Mouse (Mus musculus): Measurements from ENCODE around the gene Olfr455. TPM values are rescaled to one million over a fixed set of nuclear protein-coding genes. Genes with fewer than 3 reads are reported as not detected.
A peak's percentile ranks its signal among the peaks of the same experiment; 100 is the strongest.

Olfr455 gene
- polyA plus RNA-seq, 2 experiments, result not detected

- no peaks in the 10 kb centered on the region for H3K4me1 ChIP-seq (ENCODE audit: control insufficient read depth, insufficient read depth, low read length)
- no peak overlapping the region for H3K9ac ChIP-seq (ENCODE audit: low read depth, low read length, severe bottlenecking)
- H3K27ac ChIP-seq (replicated peaks; ENCODE audit: low read depth, low read length), result no peak overlapping the region
- H3K36me3 ChIP-seq (ENCODE audit: control insufficient read depth, insufficient read depth, low read length), result no peaks in the 10 kb centered on the region
- H3K9me3 ChIP-seq (ENCODE audit: control insufficient read depth, low read length), result no peaks in the 10 kb centered on the region
- no peak for ATAC-seq (ENCODE audit: low FRiP score, low read depth)
- 31% methylated on average over 1 of the region's 1 CpGs for WGBS
- H3K27me3 ChIP-seq (ENCODE audit: control insufficient read depth, insufficient read depth, low read length), result no peaks in the 10 kb centered on the region
- no peak for TF ChIP-seq POLR2A (IDR thresholded peaks at IDR 0.05; ENCODE audit: borderline replicate concordance, extremely low read depth, insufficient read depth, insufficient read length)
- H3K4me3 ChIP-seq (replicated peaks; ENCODE audit: low read length), result no peak overlapping the region
- no peak for DNase-seq (ENCODE audit: low spot score)
- no peak overlapping the region for H3K4me2 ChIP-seq (replicated peaks; ENCODE audit: low read depth, low read length, severe bottlenecking)
Observed at GRCm38 (mm10) chr6:42540681-42541080, 6.7 kb downstream of the Olfr455 start.

GRCm38 (mm10) chr6:42539711-42540110, 7.7 kb downstream of the Olfr455 start:
- no peaks in the 10 kb centered on the region for H3K36me3 ChIP-seq (ENCODE audit: control insufficient read depth, insufficient read depth, low read length)
- no peaks in the 10 kb centered on the region for H3K27me3 ChIP-seq (ENCODE audit: control insufficient read depth, insufficient read depth, low read length)
- no peaks in the 10 kb centered on the region for H3K4me1 ChIP-seq (ENCODE audit: control insufficient read depth, insufficient read depth, low read length)
- no peak for DNase-seq (ENCODE audit: low spot score)
- WGBS, result 87% methylated on average over 1 of the region's 1 CpGs
- no peak overlapping the region for H3K4me2 ChIP-seq (replicated peaks; ENCODE audit: low read depth, low read length, severe bottlenecking)
- no peak overlapping the region for H3K9ac ChIP-seq (ENCODE audit: low read depth, low read length, severe bottlenecking)
- no peak overlapping the region for H3K4me3 ChIP-seq (replicated peaks; ENCODE audit: low read length)
- no peak overlapping the region for H3K27ac ChIP-seq (replicated peaks; ENCODE audit: low read depth, low read length)
- no peak for ATAC-seq (ENCODE audit: low FRiP score, low read depth)
- TF ChIP-seq POLR2A (IDR thresholded peaks at IDR 0.05; ENCODE audit: borderline replicate concordance, extremely low read depth, insufficient read depth, insufficient read length), result no peak
- H3K9me3 ChIP-seq (ENCODE audit: control insufficient read depth, low read length), result no peaks in the 10 kb centered on the region

GRCm38 (mm10) chr6:42513461-42513860, 33.9 kb downstream of the Olfr455 start:
- Histone ChIP-seq H3K27ac (replicated peaks; ENCODE audit: low read depth, low read length) (no peak overlapping the region), H3K9ac (ENCODE audit: low read depth, low read length, severe bottlenecking) (no peak overlapping the region), H3K27me3 (ENCODE audit: control insufficient read depth, insufficient read depth, low read length) (no peaks in the 10 kb centered on the region), H3K4me2 (replicated peaks; ENCODE audit: low read depth, low read length, severe bottlenecking) (no peak overlapping the region), H3K36me3 (ENCODE audit: control insufficient read depth, insufficient read depth, low read length) (no peaks in the 10 kb centered on the region), H3K9me3 (ENCODE audit: control insufficient read depth, low read length) (no peaks in the 10 kb centered on the region), H3K4me1 (ENCODE audit: control insufficient read depth, insufficient read depth, low read length) (no peaks in the 10 kb centered on the region), H3K4me3 (replicated peaks; ENCODE audit: low read length) (no peak overlapping the region)
- ATAC-seq (ENCODE audit: low FRiP score, low read depth), result no peak
- DNase-seq (ENCODE audit: low spot score), result no peak
- 54% methylated on average over 1 of the region's 1 CpGs for WGBS
- TF ChIP-seq POLR2A (IDR thresholded peaks at IDR 0.05; ENCODE audit: borderline replicate concordance, extremely low read depth, insufficient read depth, insufficient read length), result no peak

- Histone ChIP-seq H3K27ac (replicated peaks; ENCODE audit: low read depth, low read length) (no peak overlapping the region), H3K36me3 (ENCODE audit: control insufficient read depth, insufficient read depth, low read length) (no peaks in the 10 kb centered on the region), H3K9ac (ENCODE audit: low read depth, low read length, severe bottlenecking) (no peak overlapping the region), H3K4me1 (ENCODE audit: control insufficient read depth, insufficient read depth, low read length) (no peaks in the 10 kb centered on the region), H3K27me3 (ENCODE audit: control insufficient read depth, insufficient read depth, low read length) (no peaks in the 10 kb centered on the region), H3K9me3 (ENCODE audit: control insufficient read depth, low read length) (no peaks in the 10 kb centered on the region), H3K4me2 (replicated peaks; ENCODE audit: low read depth, low read length, severe bottlenecking) (no peak overlapping the region), H3K4me3 (replicated peaks; ENCODE audit: low read length) (no peak overlapping the region)
- no peak for TF ChIP-seq POLR2A (IDR thresholded peaks at IDR 0.05; ENCODE audit: borderline replicate concordance, extremely low read depth, insufficient read depth, insufficient read length)
- ATAC-seq (ENCODE audit: low FRiP score, low read depth) (no peak), DNase-seq (ENCODE audit: low spot score) (no peak)
Observed at GRCm38 (mm10) chr6:42509311-42509710, 38.1 kb downstream of the Olfr455 start.

GRCm38 (mm10) chr6:42503478-42503877, 43.9 kb downstream of the Olfr455 start:
- WGBS, result 85% methylated on average over 2 of the region's 2 CpGs
- ATAC-seq (ENCODE audit: low FRiP score, low read depth), result no peak
- Histone ChIP-seq H3K4me1 (ENCODE audit: control insufficient read depth, insufficient read depth, low read length) (no peaks in the 10 kb centered on the region), H3K9ac (ENCODE audit: low read depth, low read length, severe bottlenecking) (no peak overlapping the region), H3K27me3 (ENCODE audit: control insufficient read depth, insufficient read depth, low read length) (no peaks in the 10 kb centered on the region), H3K27ac (replicated peaks; ENCODE audit: low read depth, low read length) (no peak overlapping the region), H3K4me3 (replicated peaks; ENCODE audit: low read length) (no peak overlapping the region), H3K36me3 (ENCODE audit: control insufficient read depth, insufficient read depth, low read length) (no peaks in the 10 kb centered on the region), H3K4me2 (replicated peaks; ENCODE audit: low read depth, low read length, severe bottlenecking) (no peak overlapping the region), H3K9me3 (ENCODE audit: control insufficient read depth, low read length) (no peaks in the 10 kb centered on the region)
- DNase-seq (ENCODE audit: low spot score), result peak; percentile 11
- TF ChIP-seq POLR2A (IDR thresholded peaks at IDR 0.05; ENCODE audit: borderline replicate concordance, extremely low read depth, insufficient read depth, insufficient read length), result no peak

GRCm38 (mm10) chr6:42489731-42490130, 57.7 kb downstream of the Olfr455 start:
- WGBS, result 67% methylated on average over 1 of the region's 1 CpGs
- Histone ChIP-seq H3K9me3 (ENCODE audit: control insufficient read depth, low read length) (no peaks in the 10 kb centered on the region), H3K9ac (ENCODE audit: low read depth, low read length, severe bottlenecking) (no peak overlapping the region), H3K4me2 (replicated peaks; ENCODE audit: low read depth, low read length, severe bottlenecking) (no peak overlapping the region), H3K36me3 (ENCODE audit: control insufficient read depth, insufficient read depth, low read length) (no peaks in the 10 kb centered on the region), H3K4me1 (ENCODE audit: control insufficient read depth, insufficient read depth, low read length) (no peaks in the 10 kb centered on the region), H3K27ac (replicated peaks; ENCODE audit: low read depth, low read length) (no peak overlapping the region), H3K4me3 (replicated peaks; ENCODE audit: low read length) (no peak overlapping the region), H3K27me3 (ENCODE audit: control insufficient read depth, insufficient read depth, low read length) (no peaks in the 10 kb centered on the region)
- DNase-seq (ENCODE audit: low spot score), result no peak
- ATAC-seq (ENCODE audit: low FRiP score, low read depth), result no peak
- no peak for TF ChIP-seq POLR2A (IDR thresholded peaks at IDR 0.05; ENCODE audit: borderline replicate concordance, extremely low read depth, insufficient read depth, insufficient read length)
